Mouse (Mus musculus) embryo, embryonic 10 days (tissue): ENCODE data around the gene Zfp982.
"Not testable (repeated sequence)": the region's sequence is repeated elsewhere in the genome, so short reads cannot be mapped to it uniquely, and the experiment has no call there.

ENCODE experiments used
- DNase-seq: peaks from one replicate; pipeline ENCODE4 v3.0.0-alpha.2; 2015; ENCODE audit warnings: low spot score

Gene Zfp982

GRCm38 (mm10) chr4:147559096-147559495 is 66.9 kb downstream of the Zfp982 start:
- not testable (repeated sequence) for DNase-seq
